7 mouse cellular contexts compared by ENCODE assay signal in the genomic region with DNA sequence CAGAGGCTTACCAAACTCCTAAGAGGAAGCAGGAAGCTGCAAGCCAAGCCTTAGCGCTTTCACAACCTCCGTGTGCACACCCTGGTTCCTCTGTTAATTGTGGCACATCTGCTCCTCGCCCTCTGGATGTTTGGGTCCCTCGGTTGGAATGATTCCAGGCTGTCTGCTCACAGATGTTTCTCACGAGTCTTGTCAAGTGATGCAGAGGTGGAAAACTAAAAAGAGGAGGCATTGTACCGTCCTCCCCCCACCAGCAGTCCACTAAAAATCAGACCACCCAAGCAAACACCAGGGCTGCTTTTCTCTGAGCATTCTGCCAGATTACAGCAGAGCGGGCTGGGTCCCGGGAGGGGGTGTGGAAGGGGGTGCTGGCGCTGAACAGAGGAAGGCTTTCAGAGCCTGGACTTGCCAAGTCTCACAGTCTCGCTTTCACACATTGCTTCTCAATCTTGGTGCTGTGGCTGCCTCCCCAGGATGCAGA. TPM values are rescaled to one million over a fixed set of nuclear protein-coding genes. Genes with fewer than 3 reads are reported as not detected.
DNase-seq lines count a peak whose midpoint lies in the region.

No protein-coding gene starts in this region.

- WGBS in heart, embryonic 10.5 days = 41% methylated on average over 10 of the region's 10 CpGs

- H3K4me1 ChIP-seq in heart, embryonic 10.5 days = peaks cover 31% of the 10 kb centered on the region

- no peaks in the 10 kb centered on the region for H3K27me3 ChIP-seq in heart, embryonic 10.5 days (ENCODE audit: insufficient read depth, poor library complexity, severe bottlenecking)

- no peak overlapping the region for H3K4me3 ChIP-seq in heart, embryonic 10.5 days

- H3K36me3 ChIP-seq in heart, embryonic 10.5 days = peaks cover 23% of the 10 kb centered on the region

- peak overlapping the region; percentile 19; the same call in 1 of the 2 replicates for H3K27ac ChIP-seq in heart, embryonic 10.5 days

- H3K9me3 ChIP-seq in heart, embryonic 10.5 days = no peaks in the 10 kb centered on the region

- peak; percentile 22 for DNase-seq in ovary, postnatal 10 days (ENCODE audit: low spot score)
- no peak for DNase-seq in ovary, adult 18-20 months (ENCODE audit: low spot score)
- no peak for DNase-seq in heart, embryonic 10.5 days (ENCODE audit: low spot score)
- DNase-seq in kidney, postnatal 14 days = peak; percentile 49
- DNase-seq in lung, postnatal 25 days (ENCODE audit: low spot score) = peak; percentile 38
- peak; percentile 64 for DNase-seq in skeletal muscle tissue, adult 2 months (ENCODE audit: low read depth, low spot score)
- no peak for DNase-seq in cerebellum, adult 8-10 months

RNA-seq across cellular contexts. Expression of a gene that starts 5.0 kb away (rescaled TPM):
- polyA plus RNA-seq in heart, embryonic 10.5 days (2016; fragmentation: Nextera tagmentation; extraction: Ambion mirVana) = 53.5 and 53.9 TPM in 2 replicates

RNA-seq across cellular contexts. Expression of a gene that starts 13.2 kb away (rescaled TPM):
- 80.6 and 102 TPM in 2 replicates for polyA plus RNA-seq in heart, embryonic 10.5 days (2016; fragmentation: Nextera tagmentation; extraction: Ambion mirVana)

RNA-seq across cellular contexts. Expression of a gene that starts 23.5 kb away (rescaled TPM):
- polyA plus RNA-seq in heart, embryonic 10.5 days (2016; fragmentation: Nextera tagmentation; extraction: Ambion mirVana) = 17.4 and 21.8 TPM in 2 replicates

RNA-seq across cellular contexts. Expression of a gene that starts 28.5 kb away (rescaled TPM):
- polyA plus RNA-seq in heart, embryonic 10.5 days (2016; fragmentation: Nextera tagmentation; extraction: Ambion mirVana) = 14.2 and 14.9 TPM in 2 replicates

RNA-seq across cellular contexts. Expression of a gene that starts 40.3 kb away (rescaled TPM):
- 0.15 TPM in 1 of 2 replicates, not detected in the other for polyA plus RNA-seq in heart, embryonic 10.5 days (2016; fragmentation: Nextera tagmentation; extraction: Ambion mirVana)

Comparison
In these comparisons a context has a peak if more than half of its experiments do, and no peak if none do; other contexts are left out.
1. DNase-seq: peak in ovary, postnatal 10 days (single experiment), kidney, postnatal 14 days (single experiment), lung, postnatal 25 days (single experiment) and skeletal muscle tissue, adult 2 months (single experiment); none in ovary, adult 18-20 months (single experiment), heart, embryonic 10.5 days (single experiment) and cerebellum, adult 8-10 months (single experiment).